Mouse (Mus musculus): ENCODE data around the gene Strip2. TPM values are rescaled to one million over a fixed set of nuclear protein-coding genes. Genes with fewer than 3 reads are reported as not detected.

Strip2 gene
- polyA plus RNA-seq, 1 experiment from 2014 or later, result 4.9 TPM

DNA sequence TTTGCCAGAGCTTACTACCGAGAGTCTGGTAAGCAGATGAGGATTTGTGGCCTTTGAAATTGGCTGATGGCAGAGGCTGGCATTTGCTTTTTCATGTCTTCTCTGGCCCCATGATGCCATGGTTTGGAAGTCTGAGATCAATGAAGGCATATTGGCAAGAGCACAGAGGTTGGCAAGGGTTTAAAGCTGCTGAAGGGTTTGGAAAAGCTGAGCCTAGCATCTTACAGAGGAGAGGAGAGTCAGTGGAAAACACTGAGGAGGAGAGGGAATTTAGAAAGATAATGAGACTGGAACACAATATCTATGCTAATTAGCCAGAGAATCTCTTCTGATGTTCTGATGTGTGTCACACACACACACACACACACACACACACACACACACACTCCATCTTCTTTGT is 27.7 kb downstream of the Strip2 start:
- no peak overlapping the region for H3K4me3 ChIP-seq (replicated peaks; ENCODE audit: low read length)
- no peak overlapping the region for H3K4me2 ChIP-seq (ENCODE audit: low read length)
- 45% methylated on average over 1 of the region's 1 CpGs for WGBS
- ATAC-seq, result no peak; the same call in 1 of the 2 replicates
- H3K36me3 ChIP-seq (ENCODE audit: control insufficient read depth, insufficient read depth), result no peaks in the 10 kb centered on the region
- no peak overlapping the region for H3K9ac ChIP-seq (replicated peaks; ENCODE audit: low read depth, low read length)
- H3K27ac ChIP-seq (ENCODE audit: low read length), result no peak overlapping the region
- H3K4me1 ChIP-seq (replicated peaks; ENCODE audit: control insufficient read depth, insufficient read depth, low read length), result peaks cover 4% of the 10 kb centered on the region
- H3K9me3 ChIP-seq (ENCODE audit: control insufficient read depth, low read length), result no peaks in the 10 kb centered on the region
- H3K27me3 ChIP-seq (replicated peaks; ENCODE audit: control insufficient read depth, insufficient read depth, low read length), result no peaks in the 10 kb centered on the region

DNA sequence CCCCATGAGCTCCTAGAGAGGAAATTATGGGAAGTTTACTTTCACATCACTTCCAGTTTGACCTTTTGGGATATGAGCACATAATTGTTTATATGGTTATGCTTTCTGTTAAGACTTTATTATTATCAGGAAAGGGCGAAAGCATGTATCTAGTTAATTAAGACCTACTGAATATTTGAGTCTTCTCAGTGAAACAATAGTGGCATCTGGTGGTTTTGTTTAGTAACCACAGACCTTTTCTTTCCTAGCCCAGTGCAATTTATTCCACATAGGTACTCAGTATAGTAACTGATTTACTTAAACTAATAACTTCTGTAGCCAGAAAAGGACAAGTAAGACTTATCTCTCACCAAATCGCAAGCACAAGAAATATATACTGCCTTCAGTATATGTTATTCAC is 29.8 kb downstream of the Strip2 start:
- Histone ChIP-seq H3K9ac (replicated peaks; ENCODE audit: low read depth, low read length) (no peak overlapping the region), H3K36me3 (ENCODE audit: control insufficient read depth, insufficient read depth) (no peaks in the 10 kb centered on the region), H3K9me3 (ENCODE audit: control insufficient read depth, low read length) (no peaks in the 10 kb centered on the region), H3K27me3 (replicated peaks; ENCODE audit: control insufficient read depth, insufficient read depth, low read length) (no peaks in the 10 kb centered on the region), H3K4me1 (replicated peaks; ENCODE audit: control insufficient read depth, insufficient read depth, low read length) (peaks cover 4% of the 10 kb centered on the region), H3K4me3 (replicated peaks; ENCODE audit: low read length) (no peak overlapping the region), H3K4me2 (ENCODE audit: low read length) (no peak overlapping the region), H3K27ac (ENCODE audit: low read length) (no peak overlapping the region)
- ATAC-seq, result no peak
- 67% methylated on average over 2 of the region's 2 CpGs for WGBS

DNA sequence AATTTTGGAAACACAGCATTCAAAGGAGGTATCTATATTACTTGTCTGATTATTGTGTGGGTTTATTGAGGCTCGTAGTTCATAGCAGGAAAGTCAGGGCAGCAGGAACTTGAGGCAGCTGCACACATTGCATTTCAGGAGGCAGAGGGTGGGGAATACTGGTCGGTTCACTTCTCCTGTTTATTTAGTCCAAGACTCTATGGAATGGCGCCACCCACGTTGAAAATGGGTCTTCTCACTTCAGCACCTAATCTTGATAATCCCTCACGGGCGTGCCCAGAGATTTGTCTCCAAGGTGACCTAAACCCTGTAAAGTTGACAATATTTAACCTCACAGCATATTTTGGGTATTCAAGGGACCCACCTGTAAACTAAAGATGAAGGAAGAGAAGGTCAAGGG is 31.0 kb downstream of the Strip2 start:
- WGBS, result 75% methylated on average over 6 of the region's 6 CpGs
- H3K27me3 ChIP-seq (replicated peaks; ENCODE audit: control insufficient read depth, insufficient read depth, low read length), result no peaks in the 10 kb centered on the region
- H3K27ac ChIP-seq (ENCODE audit: low read length), result no peak overlapping the region
- no peak overlapping the region for H3K4me2 ChIP-seq (ENCODE audit: low read length)
- no peak overlapping the region for H3K9ac ChIP-seq (replicated peaks; ENCODE audit: low read depth, low read length)
- no peak for ATAC-seq
- H3K36me3 ChIP-seq (ENCODE audit: control insufficient read depth, insufficient read depth), result no peaks in the 10 kb centered on the region
- no peaks in the 10 kb centered on the region for H3K9me3 ChIP-seq (ENCODE audit: control insufficient read depth, low read length)
- H3K4me1 ChIP-seq (replicated peaks; ENCODE audit: control insufficient read depth, insufficient read depth, low read length), result peaks cover 4% of the 10 kb centered on the region
- H3K4me3 ChIP-seq (replicated peaks; ENCODE audit: low read length), result no peak overlapping the region

DNA sequence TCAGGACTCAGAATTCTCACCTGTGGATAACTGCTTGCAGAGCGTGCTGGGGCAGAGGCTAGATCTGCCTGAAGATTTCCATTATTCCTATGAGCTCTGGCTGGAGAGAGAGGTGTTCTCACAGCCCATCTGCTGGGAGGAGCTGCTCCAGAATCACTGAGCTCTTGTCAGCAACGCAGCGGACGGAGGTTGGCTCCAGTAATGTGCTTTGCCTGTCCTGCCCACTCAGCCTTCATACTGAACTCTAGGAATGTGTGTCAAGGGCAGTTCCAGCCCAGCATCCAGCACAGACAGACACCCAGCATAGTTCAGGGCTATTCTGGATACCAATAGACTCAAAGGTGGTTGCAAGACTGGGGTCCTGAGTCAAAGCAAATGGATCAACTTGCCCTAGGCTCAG is 39.9 kb downstream of the Strip2 start:
- no peaks in the 10 kb centered on the region for H3K9me3 ChIP-seq (ENCODE audit: control insufficient read depth, low read length)
- no peaks in the 10 kb centered on the region for H3K27me3 ChIP-seq (replicated peaks; ENCODE audit: control insufficient read depth, insufficient read depth, low read length)
- no peak overlapping the region for H3K4me2 ChIP-seq (ENCODE audit: low read length)
- no peak overlapping the region for H3K4me3 ChIP-seq (replicated peaks; ENCODE audit: low read length)
- 93% methylated on average over 4 of the region's 4 CpGs for WGBS
- ATAC-seq, result no peak
- H3K4me1 ChIP-seq (replicated peaks; ENCODE audit: control insufficient read depth, insufficient read depth, low read length), result no peaks in the 10 kb centered on the region
- no peak overlapping the region for H3K9ac ChIP-seq (replicated peaks; ENCODE audit: low read depth, low read length)
- H3K27ac ChIP-seq (ENCODE audit: low read length), result no peak overlapping the region
- no peaks in the 10 kb centered on the region for H3K36me3 ChIP-seq (ENCODE audit: control insufficient read depth, insufficient read depth)

DNA sequence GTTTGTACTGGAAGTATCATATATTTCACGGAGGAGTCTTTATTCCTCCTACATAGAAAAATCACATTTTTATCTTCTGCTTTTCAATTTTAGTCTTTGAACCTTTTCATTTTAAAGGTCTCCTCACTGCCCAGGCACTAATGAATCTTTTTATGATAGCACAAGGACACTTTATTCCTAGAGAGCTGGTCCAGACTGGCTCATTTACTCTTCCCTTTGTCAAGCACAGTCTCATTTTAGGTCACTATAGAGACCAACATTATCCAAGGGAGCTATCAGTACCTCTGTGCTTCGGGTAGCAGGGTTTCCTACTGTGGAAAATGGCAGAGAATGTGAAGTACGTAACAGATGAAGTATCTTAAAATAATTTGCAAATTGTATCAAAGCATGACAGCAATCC is 41.9 kb downstream of the Strip2 start:
- no peak overlapping the region for H3K9ac ChIP-seq (replicated peaks; ENCODE audit: low read depth, low read length)
- H3K4me2 ChIP-seq (ENCODE audit: low read length), result no peak overlapping the region
- H3K27ac ChIP-seq (ENCODE audit: low read length), result no peak overlapping the region
- ATAC-seq, result no peak
- H3K9me3 ChIP-seq (ENCODE audit: control insufficient read depth, low read length), result no peaks in the 10 kb centered on the region
- 62% methylated on average over 3 of the region's 3 CpGs for whole genome bisulfite sequencing
- no peaks in the 10 kb centered on the region for H3K27me3 ChIP-seq (replicated peaks; ENCODE audit: control insufficient read depth, insufficient read depth, low read length)
- no peak overlapping the region for H3K4me3 ChIP-seq (replicated peaks; ENCODE audit: low read length)
- no peaks in the 10 kb centered on the region for H3K36me3 ChIP-seq (ENCODE audit: control insufficient read depth, insufficient read depth)
- H3K4me1 ChIP-seq (replicated peaks; ENCODE audit: control insufficient read depth, insufficient read depth, low read length), result no peaks in the 10 kb centered on the region

DNA sequence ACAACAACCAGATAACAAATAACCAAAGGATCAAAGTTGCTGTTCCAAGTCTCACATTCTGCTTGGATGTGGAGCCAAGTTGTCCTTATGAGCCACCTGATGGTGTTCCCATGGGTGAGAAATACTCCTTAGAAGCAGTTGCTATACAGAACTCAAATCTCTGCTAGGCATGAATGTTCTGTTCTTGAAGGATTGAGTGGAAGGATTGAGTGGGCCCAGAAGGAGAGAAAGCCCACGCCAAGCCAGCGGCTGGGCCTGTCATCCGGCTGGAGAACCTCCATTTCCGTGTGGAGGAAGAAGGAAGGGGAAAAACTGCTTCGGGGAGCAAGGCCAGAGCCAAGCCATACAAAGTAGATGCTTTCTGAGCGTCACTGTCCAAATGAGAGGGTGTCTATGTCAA is 44.3 kb downstream of the Strip2 start:
- Histone ChIP-seq H3K27me3 (replicated peaks; ENCODE audit: control insufficient read depth, insufficient read depth, low read length) (no peaks in the 10 kb centered on the region), H3K4me3 (replicated peaks; ENCODE audit: low read length) (no peak overlapping the region), H3K4me2 (ENCODE audit: low read length) (no peak overlapping the region), H3K27ac (ENCODE audit: low read length) (no peak overlapping the region), H3K4me1 (replicated peaks; ENCODE audit: control insufficient read depth, insufficient read depth, low read length) (no peaks in the 10 kb centered on the region), H3K36me3 (ENCODE audit: control insufficient read depth, insufficient read depth) (no peaks in the 10 kb centered on the region), H3K9ac (replicated peaks; ENCODE audit: low read depth, low read length) (no peak overlapping the region), H3K9me3 (ENCODE audit: control insufficient read depth, low read length) (no peaks in the 10 kb centered on the region)
- ATAC-seq, result no peak
- WGBS, result 92% methylated on average over 6 of the region's 6 CpGs

DNA sequence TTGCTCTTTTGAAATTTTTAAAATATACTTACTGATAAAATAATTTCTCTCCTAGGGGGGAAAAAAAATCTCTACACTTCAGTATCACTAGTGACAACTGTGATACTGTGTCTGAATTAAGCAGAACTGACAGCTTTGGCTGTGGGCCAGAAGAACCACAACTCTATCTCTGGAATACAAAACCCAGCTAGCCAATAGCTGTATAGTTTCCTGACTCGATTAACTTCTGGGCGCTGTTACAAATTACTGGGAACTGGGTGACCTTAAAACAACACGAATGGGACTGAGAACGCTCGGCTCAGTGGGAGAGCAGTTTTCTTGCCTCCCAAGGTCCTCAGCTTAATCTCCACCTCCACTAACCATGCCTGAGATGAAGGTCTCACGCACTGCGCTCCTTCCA is 51.1 kb downstream of the Strip2 start:
- Histone ChIP-seq H3K4me3 (replicated peaks; ENCODE audit: low read length) (no peak overlapping the region), H3K4me1 (replicated peaks; ENCODE audit: control insufficient read depth, insufficient read depth, low read length) (no peaks in the 10 kb centered on the region), H3K9ac (replicated peaks; ENCODE audit: low read depth, low read length) (no peak overlapping the region), H3K27ac (ENCODE audit: low read length) (no peak overlapping the region), H3K9me3 (ENCODE audit: control insufficient read depth, low read length) (no peaks in the 10 kb centered on the region), H3K4me2 (ENCODE audit: low read length) (no peak overlapping the region), H3K27me3 (replicated peaks; ENCODE audit: control insufficient read depth, insufficient read depth, low read length) (no peaks in the 10 kb centered on the region), H3K36me3 (ENCODE audit: control insufficient read depth, insufficient read depth) (no peaks in the 10 kb centered on the region)
- WGBS, result 64% methylated on average over 7 of the region's 7 CpGs
- no peak for ATAC-seq

DNA sequence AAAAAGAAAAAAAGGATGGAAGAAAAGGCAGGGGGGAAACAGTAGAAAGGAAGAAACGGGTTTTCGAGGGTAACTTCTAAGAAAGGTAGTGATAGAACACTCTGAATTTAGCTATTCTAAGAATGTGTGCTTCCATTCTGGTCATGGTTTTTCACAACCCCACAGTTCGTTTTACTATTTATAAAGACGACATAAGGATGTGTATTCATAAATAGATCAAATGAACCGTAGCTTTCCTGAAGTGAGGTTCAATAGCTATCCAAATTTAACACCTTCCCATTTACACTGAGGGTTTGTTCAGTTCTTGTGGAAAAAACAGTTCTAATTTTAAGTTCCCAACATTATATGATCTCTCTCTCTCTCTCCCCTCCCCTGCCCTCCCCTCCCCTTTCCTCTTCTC is 56.5 kb downstream of the Strip2 start:
- WGBS, result 59% methylated on average over 5 of the region's 5 CpGs
- Histone ChIP-seq H3K4me3 (replicated peaks; ENCODE audit: low read length) (no peak overlapping the region), H3K36me3 (ENCODE audit: control insufficient read depth, insufficient read depth) (no peaks in the 10 kb centered on the region), H3K4me2 (ENCODE audit: low read length) (no peak overlapping the region), H3K4me1 (replicated peaks; ENCODE audit: control insufficient read depth, insufficient read depth, low read length) (no peaks in the 10 kb centered on the region), H3K9me3 (ENCODE audit: control insufficient read depth, low read length) (no peaks in the 10 kb centered on the region), H3K27ac (ENCODE audit: low read length) (no peak overlapping the region), H3K9ac (replicated peaks; ENCODE audit: low read depth, low read length) (no peak overlapping the region), H3K27me3 (replicated peaks; ENCODE audit: control insufficient read depth, insufficient read depth, low read length) (no peaks in the 10 kb centered on the region)
- ATAC-seq, result no peak

DNA sequence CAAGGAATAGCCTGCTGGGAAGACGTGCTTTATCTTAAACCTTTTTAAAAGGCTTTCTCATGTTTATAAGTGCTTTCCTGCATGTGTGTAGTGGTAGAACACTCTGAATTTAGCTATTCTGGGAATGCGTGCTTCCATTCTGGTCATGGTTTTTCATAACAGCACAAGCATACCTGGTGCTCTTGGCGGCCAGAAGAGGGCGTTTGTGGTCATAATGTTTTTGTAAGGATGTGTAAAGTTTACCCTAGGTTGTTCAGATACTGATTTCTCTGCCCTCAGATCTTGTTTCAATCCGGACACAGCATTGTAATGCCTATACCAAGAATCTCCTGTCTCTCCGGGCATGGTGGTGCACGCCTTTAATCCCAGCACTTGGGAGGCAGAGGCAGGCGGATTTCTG is 58.0 kb downstream of the Strip2 start:
- H3K36me3 ChIP-seq (ENCODE audit: control insufficient read depth, insufficient read depth), result no peaks in the 10 kb centered on the region
- H3K27ac ChIP-seq (ENCODE audit: low read length), result no peak overlapping the region
- H3K4me3 ChIP-seq (replicated peaks; ENCODE audit: low read length), result no peak overlapping the region
- H3K4me1 ChIP-seq (replicated peaks; ENCODE audit: control insufficient read depth, insufficient read depth, low read length), result no peaks in the 10 kb centered on the region
- H3K9me3 ChIP-seq (ENCODE audit: control insufficient read depth, low read length), result no peaks in the 10 kb centered on the region
- H3K9ac ChIP-seq (replicated peaks; ENCODE audit: low read depth, low read length), result no peak overlapping the region
- 70% methylated on average over 8 of the region's 8 CpGs for WGBS
- ATAC-seq, result no peak
- H3K4me2 ChIP-seq (ENCODE audit: low read length), result no peak overlapping the region
- H3K27me3 ChIP-seq (replicated peaks; ENCODE audit: control insufficient read depth, insufficient read depth, low read length), result no peaks in the 10 kb centered on the region

DNA sequence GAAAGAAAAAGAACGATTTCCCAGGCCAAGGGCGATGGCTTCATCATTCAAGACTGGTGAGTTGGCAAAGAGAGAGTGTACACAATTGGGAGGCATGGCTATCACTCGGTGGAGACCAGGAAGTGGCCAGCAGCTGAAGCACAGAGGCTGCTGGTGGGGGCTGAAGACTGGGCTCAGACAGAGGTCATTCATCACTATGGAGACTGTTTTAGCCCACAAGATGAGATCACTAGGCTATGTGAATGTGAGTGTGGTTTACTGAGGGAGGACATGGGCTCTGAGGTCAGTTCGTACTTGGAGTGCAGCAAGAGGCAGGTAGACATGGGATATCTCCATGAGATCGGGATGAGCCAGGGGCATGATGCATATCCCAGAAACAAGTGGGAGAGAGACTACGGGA is 63.6 kb downstream of the Strip2 start:
- no peak for ATAC-seq
- H3K27me3 ChIP-seq (replicated peaks; ENCODE audit: control insufficient read depth, insufficient read depth, low read length), result no peaks in the 10 kb centered on the region
- peaks cover 6% of the 10 kb centered on the region for H3K4me1 ChIP-seq (replicated peaks; ENCODE audit: control insufficient read depth, insufficient read depth, low read length)
- H3K4me2 ChIP-seq (ENCODE audit: low read length), result no peak overlapping the region
- no peaks in the 10 kb centered on the region for H3K9me3 ChIP-seq (ENCODE audit: control insufficient read depth, low read length)
- H3K9ac ChIP-seq (replicated peaks; ENCODE audit: low read depth, low read length), result no peak overlapping the region
- H3K4me3 ChIP-seq (replicated peaks; ENCODE audit: low read length), result no peak overlapping the region
- WGBS, result 86% methylated on average over 6 of the region's 6 CpGs
- H3K27ac ChIP-seq (ENCODE audit: low read length), result no peak overlapping the region
- no peaks in the 10 kb centered on the region for H3K36me3 ChIP-seq (ENCODE audit: control insufficient read depth, insufficient read depth)

Measured in forebrain, embryonic 16.5 days (tissue).